Mouse (Mus musculus): Measurements from ENCODE around the gene Fam229a. TPM values are rescaled to one million over a fixed set of nuclear protein-coding genes. Genes with fewer than 3 reads are reported as not detected.
"Not testable (repeated sequence)": the region's sequence is repeated elsewhere in the genome, so short reads cannot be mapped to it uniquely, and the experiment has no call there.

The Fam229a gene
- polyA plus RNA-seq, 1 experiment from 2014 or later: not detected

DNA sequence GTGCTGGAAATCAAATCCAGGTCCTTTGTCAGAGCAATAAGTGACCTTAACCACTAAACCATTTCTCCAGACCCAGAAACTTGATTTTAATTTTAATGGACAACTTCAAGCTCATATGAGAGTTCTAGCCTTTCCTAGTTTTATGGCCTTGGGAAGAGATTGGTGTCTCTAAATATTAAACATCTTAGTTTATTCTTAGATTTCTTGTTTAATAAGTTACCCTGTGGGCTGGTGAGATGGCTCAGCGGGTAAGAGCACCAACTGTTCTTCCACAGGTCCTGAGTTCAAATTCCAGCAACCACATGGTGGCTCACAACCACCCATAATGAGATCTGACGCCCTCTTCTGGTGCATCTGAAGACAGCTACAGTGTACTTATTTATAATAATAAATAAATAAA, 33.7 kb upstream of the Fam229a start:
- ATAC-seq (replicated peaks; ENCODE audit: low FRiP score); H3K9ac ChIP-seq (ENCODE audit: low read length); H3K4me2 ChIP-seq (ENCODE audit: low read depth, low read length, severe bottlenecking); H3K4me3 ChIP-seq (ENCODE audit: low read depth, low read length); H3K27ac ChIP-seq (ENCODE audit: low read depth, low read length); DNase-seq (ENCODE audit: low spot score); H3K36me3 ChIP-seq (ENCODE audit: control insufficient read depth, insufficient read depth, low read length); H3K27me3 ChIP-seq (ENCODE audit: control insufficient read depth, insufficient read depth, low read length); H3K4me1 ChIP-seq (replicated peaks; ENCODE audit: control insufficient read depth, insufficient read depth, low read length); H3K9me3 ChIP-seq (ENCODE audit: control insufficient read depth, low read length): not testable (repeated sequence)
- 79% methylated on average over 2 of the region's 2 CpGs for WGBS

DNA sequence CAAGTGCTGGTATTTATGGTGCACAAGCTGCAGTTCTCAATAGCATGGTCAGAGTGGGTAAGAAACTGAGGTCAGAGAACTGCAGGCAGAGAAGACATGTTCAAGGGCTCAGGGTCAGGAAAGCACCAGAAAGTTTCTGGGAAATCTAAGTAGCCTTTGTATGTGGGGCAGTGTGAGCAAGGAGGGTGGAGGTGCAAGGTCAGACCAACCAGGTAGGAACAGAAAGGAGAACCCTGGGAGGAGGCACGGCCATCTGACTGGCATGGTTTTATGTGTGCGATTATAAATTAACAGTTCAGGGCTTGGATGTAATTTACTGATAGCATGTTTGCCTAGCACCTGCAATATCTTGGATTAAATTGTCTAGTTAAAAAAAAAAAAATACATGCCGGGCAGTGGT, 31.3 kb upstream of the Fam229a start:
- no peak overlapping the region for H3K4me3 ChIP-seq (ENCODE audit: low read depth, low read length)
- peaks cover 6% of the 10 kb centered on the region for H3K4me1 ChIP-seq (replicated peaks; ENCODE audit: control insufficient read depth, insufficient read depth, low read length)
- H3K9ac ChIP-seq (ENCODE audit: low read length): no peak overlapping the region
- no peaks in the 10 kb centered on the region for H3K27me3 ChIP-seq (ENCODE audit: control insufficient read depth, insufficient read depth, low read length)
- H3K9me3 ChIP-seq (ENCODE audit: control insufficient read depth, low read length): no peaks in the 10 kb centered on the region
- no peak overlapping the region for H3K27ac ChIP-seq (ENCODE audit: low read depth, low read length)
- ATAC-seq (replicated peaks; ENCODE audit: low FRiP score) (no peak), DNase-seq (ENCODE audit: low spot score) (no peak)
- no peaks in the 10 kb centered on the region for H3K36me3 ChIP-seq (ENCODE audit: control insufficient read depth, insufficient read depth, low read length)
- no peak overlapping the region for H3K4me2 ChIP-seq (ENCODE audit: low read depth, low read length, severe bottlenecking)
- 93% methylated on average over 3 of the region's 3 CpGs for WGBS

DNA sequence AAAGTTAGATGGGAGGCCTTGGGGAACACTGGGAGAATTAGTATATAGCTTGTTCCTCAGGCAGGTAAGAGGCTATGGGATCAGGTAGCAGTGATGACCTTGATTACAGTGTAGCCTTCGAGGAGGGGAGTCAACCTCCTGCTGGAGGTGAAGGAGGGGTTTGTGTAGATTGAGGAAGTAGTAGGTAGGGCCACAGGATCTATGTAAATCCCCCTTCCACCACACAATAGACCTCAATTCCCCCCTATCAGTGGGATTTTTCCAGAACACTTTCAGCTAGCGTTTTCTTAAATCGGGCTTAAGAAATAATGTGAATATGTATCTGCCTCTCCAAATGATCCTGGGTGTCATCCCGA, 30.2 kb upstream of the Fam229a start:
- Histone ChIP-seq H3K27ac (ENCODE audit: low read depth, low read length) (peak overlapping the region; percentile 81), H3K9ac (ENCODE audit: low read length) (peak overlapping the region; percentile 69), H3K9me3 (ENCODE audit: control insufficient read depth, low read length) (no peaks in the 10 kb centered on the region), H3K4me3 (ENCODE audit: low read depth, low read length) (peak overlapping the region; percentile 93), H3K4me1 (replicated peaks; ENCODE audit: control insufficient read depth, insufficient read depth, low read length) (peaks cover 6% of the 10 kb centered on the region), H3K27me3 (ENCODE audit: control insufficient read depth, insufficient read depth, low read length) (no peaks in the 10 kb centered on the region), H3K36me3 (ENCODE audit: control insufficient read depth, insufficient read depth, low read length) (no peaks in the 10 kb centered on the region), H3K4me2 (ENCODE audit: low read depth, low read length, severe bottlenecking) (peak overlapping the region; percentile 67)
- DNase-seq (ENCODE audit: low spot score) (no peak), ATAC-seq (replicated peaks; ENCODE audit: low FRiP score) (peak; percentile 22; the same call in 1 of the 2 replicates)
- WGBS: 0% methylated on average over 4 of the region's 4 CpGs

DNA sequence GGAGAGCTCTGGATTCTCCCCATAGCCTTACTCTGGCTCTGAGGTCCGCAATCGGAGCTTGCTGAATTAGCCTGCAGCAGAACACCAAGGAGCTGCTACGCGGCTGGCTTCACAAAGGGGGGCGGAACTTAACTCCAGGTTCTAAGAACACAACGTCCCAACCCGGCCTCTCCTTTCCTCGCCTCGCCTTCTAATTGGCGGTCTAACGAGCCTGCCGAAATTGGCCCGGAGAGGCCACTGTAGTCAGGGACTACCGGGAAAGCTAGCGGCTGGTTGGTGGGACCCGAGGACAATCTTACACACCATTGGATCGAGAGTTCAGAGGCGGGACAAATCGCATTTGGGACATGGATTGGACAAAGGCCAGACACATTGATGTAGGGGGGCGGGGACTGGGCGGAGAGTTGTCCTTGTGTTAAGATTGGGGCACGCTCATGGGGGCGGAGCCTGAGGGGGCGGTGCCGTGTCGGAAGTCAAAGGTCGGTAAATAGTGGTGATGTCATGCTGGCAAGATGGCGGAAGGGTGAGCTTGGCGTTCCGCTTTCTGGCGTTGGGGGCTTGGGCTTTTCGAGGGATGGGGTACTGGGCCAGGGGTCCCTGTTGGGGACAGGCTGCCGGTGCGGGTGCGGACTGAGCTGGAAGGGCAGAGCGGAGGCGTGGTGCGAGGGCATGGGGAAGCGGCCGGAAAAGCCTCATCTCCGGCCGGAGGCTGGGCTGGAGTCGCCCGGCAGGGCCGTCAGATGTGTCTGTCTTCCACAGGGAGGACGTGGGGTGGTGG, 29.6 kb upstream of the Fam229a start, which contains the start of gene Bsdc1:
TSS of gene Bsdc1 (plus strand) at position 399 of the 778 bp plus-strand sequence.
- peak; percentile 100 for DNase-seq (ENCODE audit: low spot score)
- peak; percentile 99 for ATAC-seq (replicated peaks; ENCODE audit: low FRiP score)
- under 1% methylated on average over 46 of the region's 46 CpGs for WGBS
- peak within 1 kb of the TSS; percentile 81 for H3K4me2 ChIP-seq (ENCODE audit: low read depth, low read length, severe bottlenecking)
- H3K9me3 ChIP-seq (ENCODE audit: control insufficient read depth, low read length): no peaks in the 10 kb centered on the region
- no peaks in the 10 kb centered on the region for H3K36me3 ChIP-seq (ENCODE audit: control insufficient read depth, insufficient read depth, low read length)
- peak within 1 kb of the TSS; percentile 93 for H3K4me3 ChIP-seq (ENCODE audit: low read depth, low read length)
- peaks cover 6% of the 10 kb centered on the region for H3K4me1 ChIP-seq (replicated peaks; ENCODE audit: control insufficient read depth, insufficient read depth, low read length)
- no peaks in the 10 kb centered on the region for H3K27me3 ChIP-seq (ENCODE audit: control insufficient read depth, insufficient read depth, low read length)
- H3K27ac ChIP-seq (ENCODE audit: low read depth, low read length): peak within 1 kb of the TSS; percentile 81
- peak within 1 kb of the TSS; percentile 75 for H3K9ac ChIP-seq (ENCODE audit: low read length)

DNA sequence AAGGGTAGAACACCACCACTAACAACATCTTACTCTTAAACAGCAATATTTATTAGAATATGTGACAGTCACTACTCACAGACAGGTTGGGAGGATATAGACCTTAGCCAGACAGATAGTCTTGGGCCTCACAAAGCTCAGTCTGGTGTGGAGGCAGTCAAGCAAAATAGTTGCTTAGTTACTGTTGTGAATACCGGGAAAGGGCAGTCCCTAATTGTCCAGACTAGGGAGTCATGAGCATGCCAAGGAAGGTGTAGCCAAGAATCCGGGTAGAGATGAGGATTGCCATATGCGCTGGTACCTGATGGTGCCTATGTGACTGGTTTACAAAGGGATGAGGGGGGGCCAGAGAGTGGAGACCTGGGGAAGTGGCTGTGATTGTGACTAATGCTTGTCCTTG, 28.9 kb upstream of the Fam229a start:
- no peak overlapping the region for H3K27ac ChIP-seq (ENCODE audit: low read depth, low read length)
- ATAC-seq (replicated peaks; ENCODE audit: low FRiP score): no peak

DNA sequence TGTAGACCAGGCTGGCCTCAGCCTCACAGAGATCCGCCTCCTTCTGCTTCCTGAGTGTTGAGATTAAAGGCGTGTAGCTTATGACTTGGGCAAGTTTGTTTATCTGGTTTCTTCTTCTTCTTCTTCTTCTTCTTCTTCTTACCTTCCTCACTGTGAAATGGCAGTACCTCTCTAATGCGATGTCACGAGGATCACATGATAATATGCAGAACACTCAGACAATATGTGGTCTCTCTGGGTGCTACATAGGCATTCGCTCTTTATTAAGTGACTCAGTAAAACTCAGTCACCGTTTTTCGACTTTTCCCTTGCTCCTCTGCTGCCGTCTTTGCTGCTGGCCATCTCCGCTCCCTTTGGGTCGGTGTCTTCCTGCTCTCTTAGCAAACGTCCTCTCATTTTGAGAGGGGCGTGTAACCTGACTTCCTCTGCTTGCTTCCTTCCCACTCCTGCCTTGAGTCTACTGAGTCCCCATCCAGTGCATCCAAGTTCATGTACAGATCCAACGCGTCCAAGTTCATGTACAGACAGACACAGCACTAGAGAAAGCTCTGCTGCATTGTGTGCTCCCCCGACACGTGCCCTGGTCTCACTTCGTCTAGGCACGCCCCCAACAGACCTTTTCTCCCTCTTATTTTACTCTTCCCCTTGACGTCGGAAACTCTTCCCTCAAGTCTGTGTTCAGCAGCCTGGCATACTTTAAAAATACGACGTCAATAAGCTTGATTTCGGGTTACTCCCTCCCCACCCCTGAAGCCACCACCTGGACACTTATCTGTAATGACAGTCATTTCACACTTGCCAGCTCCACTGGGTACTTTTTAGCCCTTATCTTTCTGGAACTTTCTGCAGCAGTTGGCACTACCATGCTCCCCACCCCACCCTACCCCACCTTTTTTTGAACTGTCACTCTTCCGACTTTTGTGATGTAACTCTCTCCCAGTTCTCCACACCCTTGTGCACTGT, 27.6 kb upstream of the Fam229a start:
- ATAC-seq (replicated peaks; ENCODE audit: low FRiP score): no peak
- 87% methylated on average over 24 of the region's 24 CpGs for WGBS

More for the DNA sequence above, 28.9 kb upstream of the Fam229a start:
- Histone ChIP-seq H3K27me3 (ENCODE audit: control insufficient read depth, insufficient read depth, low read length) (no peaks in the 10 kb centered on the region), H3K9me3 (ENCODE audit: control insufficient read depth, low read length) (no peaks in the 10 kb centered on the region), H3K9ac (ENCODE audit: low read length) (peak overlapping the region; percentile 75), H3K4me2 (ENCODE audit: low read depth, low read length, severe bottlenecking) (peak overlapping the region; percentile 81), H3K4me1 (replicated peaks; ENCODE audit: control insufficient read depth, insufficient read depth, low read length) (peaks cover 6% of the 10 kb centered on the region), H3K36me3 (ENCODE audit: control insufficient read depth, insufficient read depth, low read length) (no peaks in the 10 kb centered on the region; the same call in 1 of the 2 replicates), H3K4me3 (ENCODE audit: low read depth, low read length) (peak overlapping the region; percentile 93)
- 49% methylated on average over 3 of the region's 3 CpGs for WGBS
- DNase-seq (ENCODE audit: low spot score): no peak

DNA sequence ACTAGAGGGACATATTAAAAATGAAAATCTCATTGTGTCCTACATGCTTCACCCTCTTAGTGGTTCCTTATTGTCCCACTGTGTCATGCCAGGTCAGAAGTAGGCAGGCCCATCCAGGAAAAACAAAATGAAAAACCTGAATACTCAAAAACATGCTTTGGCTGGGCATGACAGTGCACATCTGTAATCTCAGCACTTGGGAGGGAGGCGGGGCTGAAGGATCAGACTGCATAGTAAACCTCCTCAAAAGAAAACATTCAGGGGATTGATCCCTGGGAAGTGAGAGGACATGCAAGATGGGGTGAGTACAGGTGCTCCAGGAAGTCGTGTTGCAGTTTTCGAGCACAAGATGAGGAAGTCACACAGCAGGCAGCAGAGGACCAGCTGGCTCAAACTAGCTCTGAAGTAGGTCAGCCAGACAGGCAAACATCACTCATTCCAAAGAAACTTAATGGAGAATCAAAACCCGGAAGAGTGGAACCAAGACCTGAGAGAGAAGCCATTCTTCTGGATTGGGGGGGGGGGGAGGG, 26.6 kb upstream of the Fam229a start:
- DNase-seq (ENCODE audit: low spot score): no peak
- H3K9me3 ChIP-seq (ENCODE audit: control insufficient read depth, low read length): no peaks in the 10 kb centered on the region
- ATAC-seq (replicated peaks; ENCODE audit: low FRiP score): no peak
- 88% methylated on average over 4 of the region's 4 CpGs for WGBS
- H3K4me3 ChIP-seq (ENCODE audit: low read depth, low read length): no peak overlapping the region
- no peaks in the 10 kb centered on the region for H3K27me3 ChIP-seq (ENCODE audit: control insufficient read depth, insufficient read depth, low read length)
- H3K36me3 ChIP-seq (ENCODE audit: control insufficient read depth, insufficient read depth, low read length): no peaks in the 10 kb centered on the region; the same call in 1 of the 2 replicates
- peaks cover 6% of the 10 kb centered on the region for H3K4me1 ChIP-seq (replicated peaks; ENCODE audit: control insufficient read depth, insufficient read depth, low read length)
- no peak overlapping the region for H3K27ac ChIP-seq (ENCODE audit: low read depth, low read length)
- H3K9ac ChIP-seq (ENCODE audit: low read length): no peak overlapping the region
- no peak overlapping the region for H3K4me2 ChIP-seq (ENCODE audit: low read depth, low read length, severe bottlenecking)

More for the DNA sequence above, 27.6 kb upstream of the Fam229a start:
- H3K27ac ChIP-seq (ENCODE audit: low read depth, low read length): no peak overlapping the region
- H3K4me1 ChIP-seq (replicated peaks; ENCODE audit: control insufficient read depth, insufficient read depth, low read length): peaks cover 6% of the 10 kb centered on the region
- no peaks in the 10 kb centered on the region; the same call in 1 of the 2 replicates for H3K36me3 ChIP-seq (ENCODE audit: control insufficient read depth, insufficient read depth, low read length)
- no peak overlapping the region for H3K4me3 ChIP-seq (ENCODE audit: low read depth, low read length)
- H3K9ac ChIP-seq (ENCODE audit: low read length): no peak overlapping the region
- no peaks in the 10 kb centered on the region for H3K9me3 ChIP-seq (ENCODE audit: control insufficient read depth, low read length)
- H3K27me3 ChIP-seq (ENCODE audit: control insufficient read depth, insufficient read depth, low read length): no peaks in the 10 kb centered on the region
- H3K4me2 ChIP-seq (ENCODE audit: low read depth, low read length, severe bottlenecking): no peak overlapping the region
- DNase-seq (ENCODE audit: low spot score): no peak

DNA sequence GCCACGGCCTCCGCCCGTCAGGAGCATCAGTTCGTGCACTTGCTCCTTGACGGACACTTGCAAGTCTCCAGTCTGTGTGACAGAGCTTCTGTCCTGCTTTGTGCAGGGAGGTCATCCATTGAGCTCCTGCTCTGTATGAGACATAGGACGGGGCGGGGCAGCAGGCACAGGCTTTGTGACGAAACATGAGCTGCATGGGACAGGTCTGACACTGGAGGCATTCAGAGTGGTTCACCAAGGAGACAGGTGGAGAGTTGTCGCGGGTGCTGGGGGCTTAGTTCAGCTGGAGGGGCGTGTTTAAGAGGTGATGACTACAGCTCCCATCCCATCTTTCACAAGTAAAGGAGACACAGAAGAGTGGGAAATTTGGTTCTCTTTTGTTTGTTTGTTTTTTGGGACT, 14.9 kb upstream of the Fam229a start:
- Histone ChIP-seq H3K4me2 (ENCODE audit: low read depth, low read length, severe bottlenecking) (no peak overlapping the region), H3K9me3 (ENCODE audit: control insufficient read depth, low read length) (no peaks in the 10 kb centered on the region), H3K36me3 (ENCODE audit: control insufficient read depth, insufficient read depth, low read length) (no peaks in the 10 kb centered on the region; the same call in 1 of the 2 replicates), H3K27ac (ENCODE audit: low read depth, low read length) (no peak overlapping the region), H3K4me1 (replicated peaks; ENCODE audit: control insufficient read depth, insufficient read depth, low read length) (no peaks in the 10 kb centered on the region), H3K27me3 (ENCODE audit: control insufficient read depth, insufficient read depth, low read length) (no peaks in the 10 kb centered on the region), H3K4me3 (ENCODE audit: low read depth, low read length) (no peak overlapping the region), H3K9ac (ENCODE audit: low read length) (no peak overlapping the region)
- WGBS: 89% methylated on average over 11 of the region's 11 CpGs
- ATAC-seq (replicated peaks; ENCODE audit: low FRiP score) (no peak), DNase-seq (ENCODE audit: low spot score) (no peak)
